Comparison of ENCODE assay signal across 13 mouse cellular contexts in the genomic region with DNA sequence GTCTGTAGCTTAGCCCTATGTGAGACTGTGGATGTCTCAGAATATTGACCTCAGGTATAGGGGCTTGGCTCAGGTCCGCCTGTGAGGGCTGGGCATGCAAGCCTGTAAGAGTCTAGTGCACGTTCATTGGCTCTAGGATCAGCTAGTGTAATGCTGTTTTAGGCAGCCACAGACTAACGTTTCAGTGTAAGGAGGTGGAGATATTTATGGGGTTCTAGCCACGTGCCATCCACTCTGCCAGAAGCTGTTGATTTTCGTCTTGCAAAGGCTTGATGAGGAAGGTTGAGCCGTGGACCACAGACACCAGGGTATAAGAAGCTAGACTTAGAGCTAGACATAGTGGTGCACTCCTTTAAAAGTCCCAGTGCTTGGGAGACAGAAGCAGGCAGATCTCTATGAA. TPM values are rescaled to one million over a fixed set of nuclear protein-coding genes. Genes with fewer than 3 reads are reported as not detected.
DNase-seq lines count a peak whose midpoint lies in the region; ATAC-seq and TF ChIP-seq lines count a peak whose summit lies in the region.
"Had no signal": no experiment of that assay in that cellular context is flagged by ENCODE, and none has a peak within 500 bp of the region (broad histone marks: within the 10 kb centered on the region; RNA-seq: fewer than 3 reads in every experiment).

No protein-coding gene starts in this region.

- H3K27ac ChIP-seq in kidney, adult 2 months (ENCODE audit: insufficient read depth, low read depth, low read length), result peak overlapping the region; percentile 22; the same call in 1 of the 2 replicates
- peak overlapping the region; percentile 76 for H3K27ac ChIP-seq in ES-Bruce4 (ENCODE audit: insufficient read depth, low read length)
- H3K27ac ChIP-seq in MEL (ENCODE audit: control insufficient read depth, low read depth, low read length), result peak overlapping the region; percentile 54
- peak overlapping the region; percentile 27 for H3K27ac ChIP-seq in liver, embryonic 16.5 days (ENCODE audit: low read length)
- H3K27ac ChIP-seq in forebrain, postnatal 0 days (ENCODE audit: low read depth, low read length), result no peak overlapping the region
- H3K27ac ChIP-seq: midbrain, embryonic 15.5 days; neural tube, embryonic 12.5 days had no signal

- DNase-seq in kidney, adult 2 months, result no peak
- no peak for DNase-seq in kidney, adult 18-20 months
- no peak for DNase-seq in MEL (ENCODE audit: low read depth, low spot score)
- no peak for DNase-seq in forebrain, postnatal 0 days
- DNase-seq: cerebellum, adult 2 months; gastrocnemius, postnatal 25 days; lung, embryonic 14.5 days; retina, postnatal 1 day had no signal

- no peak overlapping the region for H3K4me3 ChIP-seq in kidney, adult 2 months (ENCODE audit: insufficient read depth, low read depth, low read length)
- H3K4me3 ChIP-seq in ES-Bruce4 (ENCODE audit: low read depth, low read length) (no peak overlapping the region), MEL (ENCODE audit: control insufficient read depth in 1 of 2, insufficient read depth in 1 of 2, low read depth in 2 of 2, low read length in 2 of 2) (no peak overlapping the region)
- no peak overlapping the region for H3K4me3 ChIP-seq in liver, embryonic 16.5 days (ENCODE audit: low read depth, low read length)
- H3K4me3 ChIP-seq in forebrain, postnatal 0 days (ENCODE audit: low read depth, low read length), result no peak overlapping the region
- H3K4me3 ChIP-seq: midbrain, embryonic 15.5 days; neural tube, embryonic 12.5 days had no signal

- no peak for ATAC-seq in liver, embryonic 16.5 days (ENCODE audit: low read depth)
- no peak for ATAC-seq in granulocyte monocyte progenitor cell, adult 5-6 weeks (replicated peaks; ENCODE audit: poor library complexity, severe bottlenecking)
- no peak for ATAC-seq in forebrain, postnatal 0 days
- ATAC-seq: midbrain, embryonic 15.5 days had no signal

- H3K79me2 ChIP-seq in MEL (ENCODE audit: control insufficient read depth, insufficient read depth, low read length, poor library complexity), result peaks cover 70% of the 10 kb centered on the region

- H3K27me3 ChIP-seq in kidney, adult 2 months (replicated peaks; ENCODE audit: control insufficient read depth, insufficient read depth, low read length), result no peaks in the 10 kb centered on the region
- H3K27me3 ChIP-seq in ES-Bruce4 (ENCODE audit: control insufficient read depth, insufficient read depth, low read length, poor library complexity, severe bottlenecking) (no peaks in the 10 kb centered on the region), MEL (ENCODE audit: control insufficient read depth in 1 of 2, insufficient read depth in 2 of 2, low read length in 2 of 2) (no peaks in the 10 kb centered on the region)
- H3K27me3 ChIP-seq in liver, embryonic 16.5 days (ENCODE audit: control insufficient read depth, insufficient read depth, low read depth, low read length), result no peaks in the 10 kb centered on the region
- no peaks in the 10 kb centered on the region for H3K27me3 ChIP-seq in forebrain, postnatal 0 days (ENCODE audit: insufficient read depth, low read length)
- H3K27me3 ChIP-seq: midbrain, embryonic 15.5 days; neural tube, embryonic 12.5 days had no signal

- H3K9ac ChIP-seq in ES-Bruce4 (ENCODE audit: low read depth, poor library complexity, severe bottlenecking) (no peak overlapping the region), MEL (ENCODE audit: control insufficient read depth, low read depth, low read length, poor library complexity, severe bottlenecking) (no peak overlapping the region)
- no peak overlapping the region for H3K9ac ChIP-seq in liver, embryonic 16.5 days (ENCODE audit: low read depth, low read length)
- no peak overlapping the region for H3K9ac ChIP-seq in forebrain, postnatal 0 days
- H3K9ac ChIP-seq: lung, embryonic 14.5 days; midbrain, embryonic 15.5 days; neural tube, embryonic 12.5 days had no signal

- TF ChIP-seq POLR2A in kidney, adult 2 months (IDR thresholded peaks at IDR 0.05; ENCODE audit: low read depth, low read length), result no peak
- TF ChIP-seq POLR2A in ES-Bruce4 (IDR thresholded peaks at IDR 0.05; ENCODE audit: insufficient read depth, low read length) (no peak), MEL (IDR thresholded peaks at IDR 0.05; ENCODE audit: control insufficient read depth in 1 of 2, insufficient read depth in 1 of 2, low read depth in 1 of 2, low read length in 2 of 2, poor library complexity in 1 of 2) (no peak)

- 50% methylated on average over 6 of the region's 6 CpGs for WGBS in kidney, adult 2 months
- 29% methylated on average over 6 of the region's 6 CpGs for WGBS in liver, embryonic 16.5 days (ENCODE audit: insufficient replicate concordance)
- 82% methylated on average over 6 of the region's 6 CpGs for WGBS in forebrain, postnatal 0 days

- peaks cover 42% of the 10 kb centered on the region for H3K4me1 ChIP-seq in kidney, adult 2 months (ENCODE audit: control insufficient read depth, insufficient read depth, low read length)
- H3K4me1 ChIP-seq in ES-Bruce4 (ENCODE audit: control insufficient read depth, insufficient read depth, low read length), result peaks cover 17% of the 10 kb centered on the region
- peaks cover 29 to 72% of the 10 kb centered on the region in 2 experiments for H3K4me1 ChIP-seq in MEL (ENCODE audit: control insufficient read depth in 1 of 2, insufficient read depth in 2 of 2, low read length in 2 of 2)
- peaks cover 76% of the 10 kb centered on the region for H3K4me1 ChIP-seq in liver, embryonic 16.5 days (ENCODE audit: control insufficient read depth, low read depth, low read length)
- H3K4me1 ChIP-seq in forebrain, postnatal 0 days (ENCODE audit: insufficient read depth), result peaks cover 13% of the 10 kb centered on the region

- H3K9me3 ChIP-seq in ES-Bruce4 (replicated peaks; ENCODE audit: control insufficient read depth, insufficient read depth, low read length, poor library complexity, severe bottlenecking), result no peaks in the 10 kb centered on the region
- no peaks in the 10 kb centered on the region for H3K9me3 ChIP-seq in MEL (replicated peaks; ENCODE audit: insufficient read depth, low read length)
- H3K9me3 ChIP-seq in liver, embryonic 16.5 days (replicated peaks; ENCODE audit: control insufficient read depth, low read length), result no peaks in the 10 kb centered on the region
- no peaks in the 10 kb centered on the region for H3K9me3 ChIP-seq in forebrain, postnatal 0 days (ENCODE audit: low read length)
- H3K9me3 ChIP-seq: midbrain, embryonic 15.5 days; neural tube, embryonic 12.5 days had no signal

- no peaks in the 10 kb centered on the region for H3K36me3 ChIP-seq in kidney, adult 2 months (ENCODE audit: control insufficient read depth, insufficient read depth, low read length)
- H3K36me3 ChIP-seq in ES-Bruce4 (ENCODE audit: control insufficient read depth, insufficient read depth, low read length, poor library complexity, severe bottlenecking) (peaks cover 5% of the 10 kb centered on the region; the same call in 1 of the 2 replicates), MEL (ENCODE audit: control insufficient read depth in 1 of 2, insufficient read depth in 2 of 2, low read length in 2 of 2) (peaks cover 0 to 67% of the 10 kb centered on the region in 2 experiments; a peak in 2 of 4 replicates)
- no peaks in the 10 kb centered on the region for H3K36me3 ChIP-seq in liver, embryonic 16.5 days (ENCODE audit: control insufficient read depth, insufficient read depth)
- H3K36me3 ChIP-seq in forebrain, postnatal 0 days (ENCODE audit: insufficient read depth), result no peaks in the 10 kb centered on the region
- H3K36me3 ChIP-seq: midbrain, embryonic 15.5 days had no signal

- no peak for TF ChIP-seq CTCF in kidney, adult 2 months (conservative IDR thresholded peaks at IDR 0.05; ENCODE audit: insufficient read depth, insufficient read length, low read depth, low read length)
- no peak for TF ChIP-seq CTCF in ES-Bruce4 (IDR thresholded peaks at IDR 0.05; ENCODE audit: low read depth, low read length)
- TF ChIP-seq CTCF in MEL (IDR thresholded peaks at IDR 0.05 in 2 of 3, conservative IDR thresholded peaks at IDR 0.05 in 1 of 3; ENCODE audit: control insufficient read depth in 1 of 3, insufficient read depth in 1 of 3, low read depth in 2 of 3, low read length in 3 of 3, poor library complexity in 1 of 3, severe bottlenecking in 1 of 3), result no peak
- TF ChIP-seq CTCF in forebrain, postnatal 0 days (IDR thresholded peaks at IDR 0.05; ENCODE audit: low read depth), result no peak

- TF ChIP-seq RAD21 in MEL (IDR thresholded peaks at IDR 0.05; ENCODE audit: low read depth, low read length), result no peak

- TF ChIP-seq EP300 in ES-Bruce4 (IDR thresholded peaks at IDR 0.05; ENCODE audit: insufficient read depth, low read depth, low read length) (no peak), MEL (IDR thresholded peaks at IDR 0.05; ENCODE audit: low read depth in 1 of 2, low read length in 2 of 2) (no peak)

- H3K4me2 ChIP-seq in liver, embryonic 16.5 days (ENCODE audit: low read depth, low read length), result no peak overlapping the region
- no peak overlapping the region for H3K4me2 ChIP-seq in forebrain, postnatal 0 days (ENCODE audit: low read depth)
- H3K4me2 ChIP-seq: lung, embryonic 14.5 days; midbrain, embryonic 15.5 days; neural tube, embryonic 12.5 days had no signal

TF ChIP-seq in MEL, 35 proteins besides CTCF, POLR2A, EP300 and RAD21:
- 0 out of 2 replicates have a peak, but pooled peaks have one; percentile 18 for TF ChIP-seq MAX (IDR thresholded peaks at IDR 0.05; ENCODE audit: low read length)
- TF ChIP-seq TBP (IDR thresholded peaks at IDR 0.05; ENCODE audit: low read depth, low read length), result no peak

RNA-seq across cellular contexts. Expression of gene Capzb, which starts 4.2 kb away (rescaled TPM):
- polyA plus RNA-seq in kidney, adult 2 months (2012; rRNA removed), result 102 and 134 TPM in 2 replicates
- polyA plus RNA-seq in ES-Bruce4 (2011; ENCODE audit: insufficient read depth, insufficient read length, low read depth, missing spikeins) (293 and 299 TPM in 2 replicates), MEL (2012; ENCODE audit: insufficient read depth in 1 of 2, insufficient read length in 2 of 2, low read depth in 1 of 2, low replicate concordance in 2 of 2, missing spikeins in 1 of 2) (100 to 1,000 TPM in 1 of 2 experiments, not detected in 1; 354 TPM)
- total RNA-seq in MEL (2012; rRNA removed), result 91.2 and 103 TPM in 2 replicates
- polyA plus RNA-seq in liver, embryonic 16.5 days (2015; fragmentation: Nextera tagmentation; extraction: Ambion mirVana), result 135 and 146 TPM in 2 replicates
- total RNA-seq in granulocyte monocyte progenitor cell, adult 5-6 weeks (2014; fragmentation: Nextera tagmentation), result 374 and 389 TPM in 2 replicates
- 129 and 155 TPM in 2 replicates for total RNA-seq in granulocyte monocyte progenitor cell, adult 5-6 weeks (2017)
- total RNA-seq in forebrain, postnatal 0 days (2014; rRNA removed), result 98.3 and 113 TPM in 2 replicates
- polyA plus RNA-seq in forebrain, postnatal 0 days (2015; fragmentation: Nextera tagmentation; extraction: Ambion mirVana), result 315 and 325 TPM in 2 replicates
